Mouse (Mus musculus) urinary bladder, postnatal 0 days (tissue): Measurements from ENCODE around the gene Mrps10. TPM values are rescaled to one million over a fixed set of nuclear protein-coding genes. Genes with fewer than 3 reads are reported as not detected.

Experiments used
- polyA plus RNA-seq: library from polyadenylated mRNA; unstranded; fragments of >200 nt; fragmentation: Nextera tagmentation; extraction: Ambion mirVana; gene quantifications from 2 replicates; pipeline ENCODE4 v1.2.1, GENCODE M21; 2015

Mrps10 gene
- polyA plus RNA-seq: 65.7 and 65.8 TPM in 2 replicates

DNA sequence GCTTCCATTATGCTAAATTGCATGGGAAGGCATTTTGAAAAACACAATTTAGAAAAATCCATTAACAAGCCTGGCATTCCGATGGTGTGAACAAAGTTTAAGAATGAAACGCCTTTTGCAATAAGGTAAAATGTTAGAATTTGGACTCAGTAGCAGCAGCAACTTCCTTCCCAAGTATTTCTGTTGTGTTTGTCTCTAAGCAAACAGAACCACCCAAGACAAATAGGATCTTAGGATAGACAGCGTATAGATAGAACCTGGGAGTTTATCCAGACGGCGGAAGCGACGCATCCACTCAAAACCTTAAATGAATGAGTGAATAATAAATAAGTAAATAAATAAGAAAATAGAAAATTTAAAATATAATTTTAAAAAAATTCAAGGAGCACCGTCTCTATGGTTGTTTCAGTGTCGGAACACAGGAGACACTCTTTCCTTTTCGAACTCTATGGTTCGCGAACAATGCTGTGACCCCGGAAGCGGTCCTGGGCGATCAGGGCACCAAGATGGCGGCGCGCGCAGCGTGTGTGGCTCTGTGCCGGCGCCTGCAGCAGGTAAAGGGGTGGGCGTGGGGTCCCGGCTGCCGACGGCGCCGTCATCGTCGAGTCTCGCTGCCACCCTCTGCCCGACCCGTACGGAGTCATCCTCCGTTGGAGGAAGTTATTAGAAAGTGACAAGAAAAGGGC is at the start of gene Mrps10:
Gene Mrps10, plus strand, starts transcription at position 487 of the 686 bp plus-strand sequence.

DNA sequence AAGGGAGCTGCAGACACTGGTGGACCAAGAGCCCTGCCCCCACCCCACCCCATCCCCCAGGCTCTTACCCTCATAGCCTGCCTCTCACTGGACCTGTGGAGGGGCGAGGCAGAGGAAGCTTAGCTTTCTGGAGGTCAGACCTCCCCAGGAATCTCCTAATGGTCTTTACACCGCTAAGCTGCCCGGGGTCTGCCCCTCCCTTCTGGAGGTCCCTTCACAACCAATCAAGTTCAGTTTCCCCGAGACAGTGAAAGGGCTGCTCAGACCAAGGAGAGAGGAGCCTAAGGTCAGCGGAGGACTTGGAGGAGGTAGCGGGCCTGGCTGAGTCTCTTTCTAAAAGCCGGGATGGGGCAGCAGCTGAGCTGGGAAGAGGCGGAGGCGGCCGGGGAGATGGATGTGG is 16.5 kb downstream of the Mrps10 start, which contains the start of gene Guca1b:
Gene Guca1b, plus strand, starts transcription at position 249 of the 400 bp plus-strand sequence.

DNA sequence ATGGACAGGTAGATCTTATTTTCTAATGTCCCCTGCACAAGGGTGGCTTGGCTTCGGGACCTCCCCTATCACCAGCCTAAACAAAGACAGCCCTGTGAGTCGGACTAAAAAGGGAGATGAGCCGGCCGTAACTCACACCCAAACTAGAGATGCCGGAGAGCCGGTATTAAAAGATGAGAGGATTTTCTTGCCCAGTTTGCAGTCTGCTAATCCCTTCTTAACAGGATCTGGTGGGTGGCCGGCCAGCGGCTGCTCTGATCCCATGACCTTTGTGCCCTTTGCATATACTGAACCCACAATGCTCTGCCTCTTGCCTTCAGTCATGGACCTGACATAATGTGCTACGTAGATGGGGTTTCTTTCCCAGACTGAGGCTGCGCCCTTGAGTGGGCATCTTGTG is 31.8 kb downstream of the Mrps10 start, which contains the start of gene Guca1a:
Gene Guca1a, minus strand, starts transcription at position 134 of the 400 bp plus-strand sequence.

Other genes with a start within 250 kb of the Mrps10 start
- 0.42 and 0.52 TPM in 2 replicates for gene Guca1b, start 16.5 kb downstream of the Mrps10 start, polyA plus RNA-seq
- 10.1 and 11.0 TPM in 2 replicates for gene Guca1a, start 31.7 kb downstream of the Mrps10 start, polyA plus RNA-seq
- gene AI661453, start 67.7 kb downstream of the Mrps10 start, polyA plus RNA-seq: 3.3 and 3.7 TPM in 2 replicates
- 0.46 and 0.81 TPM in 2 replicates for gene 1700001C19Rik, start 68.5 kb downstream of the Mrps10 start, polyA plus RNA-seq
- 11.9 and 12.2 TPM in 2 replicates for gene Taf8, start 133.4 kb downstream of the Mrps10 start, polyA plus RNA-seq
- gene Ccnd3, start 136.2 kb downstream of the Mrps10 start, polyA plus RNA-seq: 185 and 201 TPM in 2 replicates
- 17.2 and 18.2 TPM in 2 replicates for gene Bysl, start 242.6 kb downstream of the Mrps10 start, polyA plus RNA-seq
- gene Med20, start 242.7 kb downstream of the Mrps10 start, polyA plus RNA-seq: 24.0 and 24.3 TPM in 2 replicates
- 1.4 and 2.1 TPM in 2 replicates for gene Gm20517, start 242.7 kb downstream of the Mrps10 start, polyA plus RNA-seq